Mouse (Mus musculus) B cell, adult 62 days (primary cell): Measurements from ENCODE around the gene Eif1. TPM values are rescaled to one million over a fixed set of nuclear protein-coding genes. Genes with fewer than 3 reads are reported as not detected.

ENCODE experiments used
- total RNA-seq: library from RNA; stranded (reverse); gene quantifications from 4 replicates; pipeline ENCODE4 v1.2.4, GENCODE M21; 2023

Gene Eif1
- total RNA-seq: 2,416 to 2,657 TPM (median 2,512 TPM) in 4 replicates

DNA sequence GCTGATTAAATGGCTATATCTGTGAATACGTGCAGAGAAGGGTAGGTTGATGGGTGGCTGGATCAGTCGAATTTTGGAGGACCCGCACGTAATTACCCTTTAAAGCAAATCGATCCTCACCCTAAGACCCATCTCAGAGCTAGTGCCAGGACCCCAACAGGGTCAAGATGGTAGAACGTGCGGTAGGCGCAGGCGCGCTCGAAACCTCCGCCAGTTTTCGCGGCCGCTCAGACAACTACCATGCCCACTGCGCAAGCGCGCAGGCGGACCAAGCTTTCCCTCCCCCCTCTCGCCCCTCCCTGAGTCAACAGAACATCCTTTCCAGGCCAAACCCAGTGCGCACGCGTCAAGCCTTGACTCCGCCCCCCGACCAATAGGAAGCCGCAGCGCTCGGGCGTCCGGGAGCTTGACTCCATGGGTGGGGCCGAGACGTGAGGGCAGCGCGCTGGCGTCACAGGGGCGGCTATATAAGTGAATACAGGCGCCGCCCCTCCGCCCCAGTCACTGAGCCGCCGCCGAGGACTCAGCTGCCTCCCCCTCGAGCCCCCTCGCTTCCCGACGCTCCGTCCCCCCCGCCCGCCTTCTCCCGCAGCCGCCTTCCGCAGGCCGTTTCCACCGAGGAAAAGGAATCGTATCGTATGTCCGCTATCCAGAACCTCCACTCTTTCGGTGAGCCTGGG is at the start of gene Eif1:
TSS of gene Eif1 (plus strand) at position 394 of the 680 bp plus-strand sequence.

DNA sequence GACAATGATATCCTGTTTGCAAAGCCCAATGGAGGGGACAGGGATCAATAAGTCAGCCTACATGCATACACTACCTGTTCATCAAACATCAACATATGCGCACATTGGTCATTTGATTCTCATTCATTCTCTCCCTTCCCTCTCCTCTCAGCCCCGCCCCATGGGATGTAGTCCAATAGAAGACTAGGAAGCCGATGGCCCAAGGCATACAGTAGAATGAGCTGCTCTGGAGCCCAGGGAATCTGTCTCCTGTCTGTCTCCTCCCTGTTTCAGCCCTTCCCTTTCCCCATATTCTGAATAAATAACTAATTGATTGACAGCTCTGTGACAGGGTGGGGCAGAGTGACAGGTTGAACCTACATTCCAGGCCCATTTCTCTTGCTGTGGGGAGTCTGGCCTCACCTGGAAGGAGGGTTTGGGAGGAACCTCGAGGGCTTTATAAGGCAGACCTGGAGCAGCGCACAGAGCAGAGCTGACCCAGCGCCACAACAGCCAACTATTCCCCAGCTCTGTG is 14.3 kb downstream of the Eif1 start, which contains the start of gene Gast:
TSS of gene Gast (plus strand) at position 464 of the 514 bp plus-strand sequence.

DNA sequence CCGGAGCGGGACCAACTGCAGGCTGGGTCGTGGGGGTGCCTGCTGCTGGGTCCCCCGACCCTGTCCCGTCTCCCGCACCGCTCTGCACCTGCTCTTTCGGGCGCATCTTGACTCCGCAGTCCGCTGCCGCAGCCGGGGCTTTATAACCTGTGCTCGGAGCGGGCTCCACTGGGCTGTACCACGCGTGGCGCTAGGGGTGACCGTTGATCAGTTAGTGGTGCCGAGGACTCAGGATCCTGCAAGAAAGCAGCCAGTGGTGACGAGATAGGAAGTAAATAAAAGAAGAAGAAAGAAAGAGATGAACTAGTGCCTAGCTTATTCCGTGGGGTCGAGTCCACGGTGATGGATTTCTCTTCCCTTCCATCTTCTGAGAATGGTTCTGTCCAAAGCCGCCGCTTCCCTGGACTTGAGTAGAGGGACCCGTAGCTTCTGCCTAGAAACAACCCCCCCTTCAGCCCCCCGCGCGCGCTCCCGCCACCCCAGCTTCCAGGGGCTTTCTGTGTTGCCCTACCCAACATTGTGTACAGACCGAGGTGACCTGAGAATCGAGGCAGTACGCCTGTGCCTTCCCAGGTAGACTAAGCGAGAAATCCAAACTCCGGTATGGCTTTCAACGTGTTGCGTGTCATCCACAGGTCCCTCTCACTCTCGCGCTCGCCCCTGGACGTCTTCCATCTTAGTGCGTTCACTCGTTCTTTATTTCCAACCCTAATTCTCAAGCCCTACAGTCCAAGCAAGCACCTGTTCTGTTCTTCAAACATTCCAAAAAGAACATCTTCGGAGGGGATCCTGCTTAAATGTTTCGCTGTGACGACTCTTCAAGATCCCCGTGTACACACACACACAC is 36.5 kb downstream of the Eif1 start, which contains the start of gene Hap1:
TSS of gene Hap1 (minus strand) at position 157 of the 847 bp plus-strand sequence.

Other genes with a start within 250 kb of the Eif1 start
- gene Krt32, start 231.7 kb upstream of the Eif1 start, total RNA-seq: not detected in 4 replicates
- gene Krt35, start 223.6 kb upstream of the Eif1 start, total RNA-seq: not detected in 4 replicates
- gene Krt36, start 214.3 kb upstream of the Eif1 start, total RNA-seq: not detected in 4 replicates
- gene Krt13, start 198.3 kb upstream of the Eif1 start, total RNA-seq: not detected in 4 replicates
- gene Krt15, start 184.0 kb upstream of the Eif1 start, total RNA-seq: not detected in 4 replicates
- gene Krt19, start 171.2 kb upstream of the Eif1 start, total RNA-seq: 0.47 TPM in 1 of 4 replicates, not detected in the others
- gene Krt9, start 126.6 kb upstream of the Eif1 start, total RNA-seq: not detected in 4 replicates
- not detected in 4 replicates for gene Krt14, start 112.3 kb upstream of the Eif1 start, total RNA-seq
- gene Krt16, start 71.0 kb upstream of the Eif1 start, total RNA-seq: not detected in 4 replicates
- not detected in 4 replicates for gene Krt17, start 58.9 kb upstream of the Eif1 start, total RNA-seq
- gene Krt42, start 50.0 kb upstream of the Eif1 start, total RNA-seq: not detected in 4 replicates
- not detected in 4 replicates for gene Gast, start 14.5 kb downstream of the Eif1 start, total RNA-seq
- gene Hap1, start 36.2 kb downstream of the Eif1 start, total RNA-seq: 2.0 to 2.6 TPM (median 2.2 TPM) in 4 replicates
- gene Jup, start 77.9 kb downstream of the Eif1 start, total RNA-seq: 16.0 to 25.3 TPM (median 21.5 TPM) in 4 replicates
- gene P3h4, start 95.0 kb downstream of the Eif1 start, total RNA-seq: not detected in 4 replicates
- not detected in 4 replicates for gene Fkbp10, start 95.8 kb downstream of the Eif1 start, total RNA-seq
- gene Nt5c3b, start 121.9 kb downstream of the Eif1 start, total RNA-seq: 53.2 to 65.6 TPM (median 58.2 TPM) in 4 replicates
- 1.5 to 2.8 TPM (median 2.3 TPM) in 4 replicates for gene Klhl10, start 122.0 kb downstream of the Eif1 start, total RNA-seq
- 20.2 to 23.6 TPM (median 21.0 TPM) in 4 replicates for gene Klhl11, start 152.9 kb downstream of the Eif1 start, total RNA-seq
- 153 to 164 TPM (median 163 TPM) in 4 replicates for gene Acly, start 208.1 kb downstream of the Eif1 start, total RNA-seq
- gene Ttc25, start 225.7 kb downstream of the Eif1 start, total RNA-seq: 0.39 to 1.3 TPM (median 0.70 TPM) in 4 replicates